Mouse (Mus musculus): ENCODE results near the gene Neurod4. TPM values are rescaled to one million over a fixed set of nuclear protein-coding genes. Genes with fewer than 3 reads are reported as not detected.

Neurod4 gene
- polyA plus RNA-seq, 1 experiment from 2014 or later: 1.9 TPM

- H3K9me3 ChIP-seq (replicated peaks; ENCODE audit: control insufficient read depth, low read length, poor library complexity, severe bottlenecking): no peaks in the 10 kb centered on the region
- no peaks in the 10 kb centered on the region for H3K4me1 ChIP-seq (ENCODE audit: control insufficient read depth, insufficient read depth, low read length)
- no peak overlapping the region for H3K27ac ChIP-seq (ENCODE audit: low read length)
- no peak overlapping the region for H3K9ac ChIP-seq (ENCODE audit: low read depth, low read length)
- H3K36me3 ChIP-seq (ENCODE audit: control insufficient read depth, insufficient read depth, low read length): no peaks in the 10 kb centered on the region
- no peak overlapping the region for H3K4me3 ChIP-seq (ENCODE audit: low read depth, low read length)
- no peak; the same call in 1 of the 2 replicates for ATAC-seq
- H3K27me3 ChIP-seq (ENCODE audit: control insufficient read depth, insufficient read depth, low read depth, low read length): no peaks in the 10 kb centered on the region
- no peak overlapping the region for H3K4me2 ChIP-seq (ENCODE audit: low read length)
- 15% methylated on average over 4 of the region's 4 CpGs for WGBS
Measured at GRCm38 (mm10) chr10:130263203-130263602, 16.8 kb downstream of the Neurod4 start.

GRCm38 (mm10) chr10:130259483-130259882 is 20.6 kb downstream of the Neurod4 start:
- no peak for ATAC-seq
- no peaks in the 10 kb centered on the region for H3K27me3 ChIP-seq (ENCODE audit: control insufficient read depth, insufficient read depth, low read depth, low read length)
- no peak overlapping the region for H3K9ac ChIP-seq (ENCODE audit: low read depth, low read length)
- H3K36me3 ChIP-seq (ENCODE audit: control insufficient read depth, insufficient read depth, low read length): no peaks in the 10 kb centered on the region
- H3K27ac ChIP-seq (ENCODE audit: low read length): no peak overlapping the region
- no peaks in the 10 kb centered on the region for H3K9me3 ChIP-seq (replicated peaks; ENCODE audit: control insufficient read depth, low read length, poor library complexity, severe bottlenecking)
- H3K4me3 ChIP-seq (ENCODE audit: low read depth, low read length): no peak overlapping the region
- WGBS: 44% methylated on average over 1 of the region's 1 CpGs
- H3K4me1 ChIP-seq (ENCODE audit: control insufficient read depth, insufficient read depth, low read length): no peaks in the 10 kb centered on the region
- no peak overlapping the region for H3K4me2 ChIP-seq (ENCODE audit: low read length)

GRCm38 (mm10) chr10:130244271-130244670 is 35.8 kb downstream of the Neurod4 start:
- H3K9me3 ChIP-seq (replicated peaks; ENCODE audit: control insufficient read depth, low read length, poor library complexity, severe bottlenecking): no peaks in the 10 kb centered on the region
- WGBS: 0% methylated on average over 2 of the region's 2 CpGs
- H3K4me2 ChIP-seq (ENCODE audit: low read length): no peak overlapping the region
- H3K27ac ChIP-seq (ENCODE audit: low read length): no peak overlapping the region
- no peak overlapping the region for H3K9ac ChIP-seq (ENCODE audit: low read depth, low read length)
- ATAC-seq: no peak
- H3K36me3 ChIP-seq (ENCODE audit: control insufficient read depth, insufficient read depth, low read length): no peaks in the 10 kb centered on the region
- H3K27me3 ChIP-seq (ENCODE audit: control insufficient read depth, insufficient read depth, low read depth, low read length): no peaks in the 10 kb centered on the region
- no peak overlapping the region for H3K4me3 ChIP-seq (ENCODE audit: low read depth, low read length)
- H3K4me1 ChIP-seq (ENCODE audit: control insufficient read depth, insufficient read depth, low read length): no peaks in the 10 kb centered on the region

- 26% methylated on average over 2 of the region's 2 CpGs for WGBS
- Histone ChIP-seq H3K9ac (ENCODE audit: low read depth, low read length) (no peak overlapping the region), H3K4me2 (ENCODE audit: low read length) (no peak overlapping the region), H3K9me3 (replicated peaks; ENCODE audit: control insufficient read depth, low read length, poor library complexity, severe bottlenecking) (no peaks in the 10 kb centered on the region), H3K4me3 (ENCODE audit: low read depth, low read length) (no peak overlapping the region), H3K27me3 (ENCODE audit: control insufficient read depth, insufficient read depth, low read depth, low read length) (no peaks in the 10 kb centered on the region), H3K27ac (ENCODE audit: low read length) (no peak overlapping the region), H3K36me3 (ENCODE audit: control insufficient read depth, insufficient read depth, low read length) (no peaks in the 10 kb centered on the region), H3K4me1 (ENCODE audit: control insufficient read depth, insufficient read depth, low read length) (no peaks in the 10 kb centered on the region)
- ATAC-seq: no peak
Measured at GRCm38 (mm10) chr10:130238318-130239209, 41.5 kb downstream of the Neurod4 start.

- Histone ChIP-seq H3K9me3 (replicated peaks; ENCODE audit: control insufficient read depth, low read length, poor library complexity, severe bottlenecking) (no peaks in the 10 kb centered on the region), H3K4me3 (ENCODE audit: low read depth, low read length) (no peak overlapping the region), H3K36me3 (ENCODE audit: control insufficient read depth, insufficient read depth, low read length) (no peaks in the 10 kb centered on the region), H3K9ac (ENCODE audit: low read depth, low read length) (no peak overlapping the region), H3K4me2 (ENCODE audit: low read length) (no peak overlapping the region), H3K4me1 (ENCODE audit: control insufficient read depth, insufficient read depth, low read length) (no peaks in the 10 kb centered on the region), H3K27ac (ENCODE audit: low read length) (no peak overlapping the region), H3K27me3 (ENCODE audit: control insufficient read depth, insufficient read depth, low read depth, low read length) (no peaks in the 10 kb centered on the region)
- no peak for ATAC-seq
- 27% methylated on average over 1 of the region's 1 CpGs for WGBS
Measured at GRCm38 (mm10) chr10:130234576-130234975, 45.5 kb downstream of the Neurod4 start.

GRCm38 (mm10) chr10:130232117-130232516 is 47.9 kb downstream of the Neurod4 start:
- H3K4me2 ChIP-seq (ENCODE audit: low read length): no peak overlapping the region
- H3K36me3 ChIP-seq (ENCODE audit: control insufficient read depth, insufficient read depth, low read length): no peaks in the 10 kb centered on the region
- no peaks in the 10 kb centered on the region for H3K9me3 ChIP-seq (replicated peaks; ENCODE audit: control insufficient read depth, low read length, poor library complexity, severe bottlenecking)
- ATAC-seq: no peak
- WGBS: 59% methylated on average over 1 of the region's 1 CpGs
- H3K4me1 ChIP-seq (ENCODE audit: control insufficient read depth, insufficient read depth, low read length): no peaks in the 10 kb centered on the region
- H3K27me3 ChIP-seq (ENCODE audit: control insufficient read depth, insufficient read depth, low read depth, low read length): no peaks in the 10 kb centered on the region
- no peak overlapping the region for H3K4me3 ChIP-seq (ENCODE audit: low read depth, low read length)
- H3K9ac ChIP-seq (ENCODE audit: low read depth, low read length): no peak overlapping the region
- no peak overlapping the region for H3K27ac ChIP-seq (ENCODE audit: low read length)

- Histone ChIP-seq H3K4me2 (ENCODE audit: low read length) (no peak overlapping the region), H3K9me3 (replicated peaks; ENCODE audit: control insufficient read depth, low read length, poor library complexity, severe bottlenecking) (no peaks in the 10 kb centered on the region), H3K9ac (ENCODE audit: low read depth, low read length) (no peak overlapping the region), H3K27ac (ENCODE audit: low read length) (no peak overlapping the region), H3K36me3 (ENCODE audit: control insufficient read depth, insufficient read depth, low read length) (no peaks in the 10 kb centered on the region), H3K4me3 (ENCODE audit: low read depth, low read length) (no peak overlapping the region), H3K4me1 (ENCODE audit: control insufficient read depth, insufficient read depth, low read length) (no peaks in the 10 kb centered on the region), H3K27me3 (ENCODE audit: control insufficient read depth, insufficient read depth, low read depth, low read length) (no peaks in the 10 kb centered on the region)
- 89% methylated on average over 5 of the region's 5 CpGs for WGBS
- ATAC-seq: no peak
Measured at GRCm38 (mm10) chr10:130229584-130229983, 50.5 kb downstream of the Neurod4 start.

GRCm38 (mm10) chr10:130228246-130228645 is 51.8 kb downstream of the Neurod4 start:
- WGBS: 0% methylated on average over 1 of the region's 1 CpGs
- Histone ChIP-seq H3K9ac (ENCODE audit: low read depth, low read length) (no peak overlapping the region), H3K27ac (ENCODE audit: low read length) (no peak overlapping the region), H3K4me1 (ENCODE audit: control insufficient read depth, insufficient read depth, low read length) (no peaks in the 10 kb centered on the region), H3K4me2 (ENCODE audit: low read length) (no peak overlapping the region), H3K36me3 (ENCODE audit: control insufficient read depth, insufficient read depth, low read length) (no peaks in the 10 kb centered on the region), H3K27me3 (ENCODE audit: control insufficient read depth, insufficient read depth, low read depth, low read length) (no peaks in the 10 kb centered on the region), H3K4me3 (ENCODE audit: low read depth, low read length) (no peak overlapping the region), H3K9me3 (replicated peaks; ENCODE audit: control insufficient read depth, low read length, poor library complexity, severe bottlenecking) (no peaks in the 10 kb centered on the region)
- ATAC-seq: peak; percentile 99

- Histone ChIP-seq H3K9me3 (replicated peaks; ENCODE audit: control insufficient read depth, low read length, poor library complexity, severe bottlenecking) (no peaks in the 10 kb centered on the region), H3K4me3 (ENCODE audit: low read depth, low read length) (no peak overlapping the region), H3K9ac (ENCODE audit: low read depth, low read length) (no peak overlapping the region), H3K4me1 (ENCODE audit: control insufficient read depth, insufficient read depth, low read length) (no peaks in the 10 kb centered on the region), H3K36me3 (ENCODE audit: control insufficient read depth, insufficient read depth, low read length) (no peaks in the 10 kb centered on the region), H3K4me2 (ENCODE audit: low read length) (no peak overlapping the region), H3K27ac (ENCODE audit: low read length) (no peak overlapping the region), H3K27me3 (ENCODE audit: control insufficient read depth, insufficient read depth, low read depth, low read length) (no peaks in the 10 kb centered on the region)
- ATAC-seq: no peak
- WGBS: 91% methylated on average over 3 of the region's 3 CpGs
Measured at GRCm38 (mm10) chr10:130225034-130225433, 55.0 kb downstream of the Neurod4 start.

Data from midbrain, embryonic 16.5 days (tissue).